Mouse (Mus musculus) gastrocnemius, postnatal 36 days (tissue): ENCODE results near the gene Cacng5. TPM values are rescaled to one million over a fixed set of nuclear protein-coding genes. Genes with fewer than 3 reads are reported as not detected.
A peak's percentile ranks its signal among the peaks of the same experiment; 100 is the strongest.

Experiments
- DNase-seq, 2 experiments: peaks; one replicate each; pipeline ENCODE4 v3.0.0; 2022
- intact Hi-C: fragments of 180-260 bp; cut with DNase I; formaldehyde crosslinking; loops from one replicate; pipeline ENCODE4 v1.15.1; 2025
- long read RNA-seq, 2 experiments: library from polyadenylated mRNA; stranded (forward); transcript quantifications; one replicate each; pipeline ENCODE4 v2.0.0; 2021
- total RNA-seq, 2 experiments: library from RNA; stranded (reverse); gene quantifications; 2 replicates each; pipeline ENCODE4 v1.2.3; 2021

Gene Cacng5
- not detected for total RNA-seq
- long read RNA-seq, experiment 1: 0 reads
- long read RNA-seq, experiment 2: 0 reads

DNA sequence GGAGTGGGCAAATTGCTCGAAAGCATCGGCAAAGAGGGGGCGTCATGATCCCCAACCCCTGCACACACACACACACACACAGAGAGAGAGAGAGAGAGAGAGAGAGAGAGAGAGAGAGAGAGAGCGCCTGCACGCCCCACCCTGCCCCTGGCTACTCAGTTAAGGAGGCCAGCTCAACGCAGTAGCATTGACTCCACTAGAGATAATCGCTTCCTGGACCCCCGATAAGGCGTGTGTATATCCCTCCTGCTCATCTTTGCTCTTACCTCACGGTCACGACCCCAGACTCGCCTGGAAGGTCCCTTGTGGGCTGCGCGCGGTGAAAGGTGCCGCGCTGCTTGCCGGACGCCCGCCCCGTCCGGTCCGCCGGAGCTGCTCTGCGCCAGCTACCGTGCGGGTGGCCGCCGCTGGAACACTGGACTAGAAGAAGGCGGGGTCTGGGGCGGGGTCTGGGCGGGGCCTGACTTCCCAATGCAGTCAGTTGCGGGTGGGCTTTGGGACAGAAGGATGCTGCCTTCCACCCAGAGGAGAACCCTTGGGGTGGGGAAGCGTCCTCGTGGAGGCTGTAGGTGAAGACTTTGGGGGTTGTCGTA is at the start of gene Cacng5:
Cacng5 (minus strand) TSS at position 422 of the 593 bp plus-strand sequence.
- intact Hi-C loops: loop anchor here (5.0 kb wide), 1 partner anchor 47 kb away; no protein-coding TSS in a partner anchor

DNA sequence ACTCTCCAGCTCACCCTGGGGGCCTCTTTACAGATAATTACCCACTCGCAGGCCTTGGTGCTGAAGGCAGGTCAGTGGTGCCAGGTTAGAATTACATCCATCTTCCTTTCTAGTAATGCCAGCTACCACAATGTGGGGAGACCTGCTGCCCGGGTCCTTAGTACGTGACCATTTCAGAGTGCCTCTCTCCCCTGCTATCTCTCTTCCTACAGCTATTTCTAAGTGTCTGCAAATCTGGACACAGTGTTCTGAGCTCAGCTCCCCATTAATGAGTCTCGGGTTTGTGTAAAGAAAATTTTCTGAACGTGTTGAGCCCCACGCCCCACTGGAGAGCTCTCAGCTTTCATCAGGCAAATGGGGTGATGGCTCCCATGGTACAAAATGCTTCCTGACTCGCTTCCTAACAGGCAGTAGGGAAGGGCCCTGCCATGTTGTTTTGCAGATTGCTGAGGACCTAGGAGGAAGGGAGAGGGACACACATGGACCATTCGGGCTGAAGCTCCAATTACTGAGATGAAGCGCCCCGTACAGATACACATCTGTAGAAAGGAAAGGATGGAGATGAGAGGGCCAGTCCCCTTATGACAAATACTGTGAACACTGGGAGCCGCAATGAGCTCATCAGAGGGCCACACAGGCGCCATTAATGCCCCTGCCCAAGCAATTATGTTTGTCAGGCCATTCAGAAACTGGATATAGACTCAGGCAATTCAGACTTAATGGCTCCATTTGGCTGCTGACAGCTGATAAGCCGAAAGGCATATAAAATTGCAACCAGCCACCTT is 42.9 kb upstream of the Cacng5 start:
- intact Hi-C loops: no loop called here
- no peak for DNase-seq

More for the DNA sequence above, at the start of gene Cacng5:
- DNase-seq: no peak

- no peak for DNase-seq
- intact Hi-C loops: no loop called here
These were observed 40.6 kb upstream of the Cacng5 start for GRCm38 (mm10) chr11:107955191-107956062.

DNA sequence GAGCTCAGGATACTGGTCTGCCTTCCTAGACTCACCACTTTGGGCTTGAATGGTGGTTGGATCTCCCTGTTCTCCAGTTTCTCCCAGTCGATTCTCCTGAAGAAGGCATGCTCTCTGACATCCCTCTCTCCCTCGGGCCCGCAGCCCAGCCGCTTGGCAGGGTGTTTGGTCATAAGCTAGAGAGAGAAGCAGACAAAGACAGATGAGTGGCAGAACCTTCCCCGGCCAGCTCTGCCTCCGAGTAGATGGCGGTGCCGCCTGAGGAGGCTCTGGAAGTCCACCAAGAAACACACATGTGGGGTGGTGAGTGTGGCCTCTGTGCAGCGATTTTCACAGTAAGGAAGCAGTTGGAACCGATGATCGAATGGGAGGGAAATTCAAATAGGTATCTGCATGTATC is 36.6 kb upstream of the Cacng5 start:
- intact Hi-C loops: no loop called here
- DNase-seq: no peak

GRCm38 (mm10) chr11:107950658-107951057 is 35.8 kb upstream of the Cacng5 start:
- DNase-seq: no peak
- intact Hi-C loops: no loop called here

- peak in 1 of 2 experiments; percentile 24 for DNase-seq
- intact Hi-C loops: no loop called here
These were observed 35.4 kb upstream of the Cacng5 start for GRCm38 (mm10) chr11:107950211-107950610.

- intact Hi-C loops: no loop called here
- no peak for DNase-seq
These were observed 33.1 kb upstream of the Cacng5 start for GRCm38 (mm10) chr11:107947951-107948350.

- DNase-seq: no peak
These were observed 32.0 kb upstream of the Cacng5 start for GRCm38 (mm10) chr11:107946823-107947222.

DNA sequence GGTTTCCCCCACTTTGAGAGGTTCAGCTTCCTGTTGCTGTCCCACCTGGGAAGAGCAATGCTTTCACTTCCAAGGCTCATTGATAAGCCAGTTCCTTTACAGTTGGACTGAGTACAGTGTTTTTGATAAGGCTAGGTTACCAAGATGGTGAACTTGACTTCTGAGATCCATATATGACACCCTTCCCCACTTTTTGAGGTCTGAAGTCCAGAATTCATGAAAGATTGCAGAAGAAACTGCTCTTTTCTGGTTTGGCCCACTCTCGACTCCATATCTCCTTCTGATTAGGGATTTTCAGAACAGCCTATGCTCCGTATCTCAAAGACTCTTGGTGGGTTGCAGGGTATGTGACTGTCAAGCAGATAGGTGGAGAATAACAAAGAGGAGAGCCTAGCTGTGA is 22.1 kb upstream of the Cacng5 start:
- DNase-seq: no peak
- intact Hi-C loops: no loop called here

More at GRCm38 (mm10) chr11:107946823-107947222, 32.0 kb upstream of the Cacng5 start:
- intact Hi-C loops: no loop called here

GRCm38 (mm10) chr11:107931721-107932120 is 16.9 kb upstream of the Cacng5 start:
- intact Hi-C loops: no loop called here
- DNase-seq: no peak

DNA sequence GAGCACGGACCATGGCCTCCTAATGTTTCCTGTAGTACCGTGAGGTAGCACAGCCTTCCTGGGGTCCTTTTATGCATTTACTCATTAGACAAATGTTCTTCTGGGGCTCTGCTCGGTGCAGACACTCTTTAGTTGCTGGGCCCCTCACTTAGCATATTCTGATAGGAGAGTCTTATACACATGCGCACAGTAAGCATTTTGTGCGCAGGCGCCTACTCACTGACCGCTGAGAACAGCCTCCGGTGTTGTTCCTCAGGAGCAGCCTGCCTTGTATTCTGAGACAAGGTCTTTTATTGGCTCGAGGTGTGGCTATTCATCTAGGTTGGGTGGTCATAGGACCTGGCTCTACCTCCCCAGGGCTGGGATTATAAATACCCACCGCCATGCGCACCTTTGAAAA is 16.4 kb upstream of the Cacng5 start:
- intact Hi-C loops: no loop called here
- no peak for DNase-seq

GRCm38 (mm10) chr11:107929712-107930111 is 14.9 kb upstream of the Cacng5 start:
- intact Hi-C loops: no loop called here
- no peak for DNase-seq

GRCm38 (mm10) chr11:107919852-107920508 is 5.1 kb upstream of the Cacng5 start:
- no peak for DNase-seq
- intact Hi-C loops: no loop called here

- no peak for DNase-seq
- intact Hi-C loops: no loop called here
These were observed 2.9 kb upstream of the Cacng5 start for GRCm38 (mm10) chr11:107917721-107918235.

GRCm38 (mm10) chr11:107913317-107913716 is 1.5 kb downstream of the Cacng5 start:
- DNase-seq: no peak
- intact Hi-C loops: loop anchor here (5.0 kb wide), 1 partner anchor 46 kb away; no protein-coding TSS in a partner anchor

- intact Hi-C loops: no loop called here
- no peak for DNase-seq
These were observed 9.5 kb downstream of the Cacng5 start for GRCm38 (mm10) chr11:107905364-107905763.

GRCm38 (mm10) chr11:107903966-107904605 is 10.8 kb downstream of the Cacng5 start:
- no peak for DNase-seq
- intact Hi-C loops: no loop called here

- no peak for DNase-seq
- intact Hi-C loops: no loop called here
These were observed 14.4 kb downstream of the Cacng5 start for GRCm38 (mm10) chr11:107900470-107900869.

DNA sequence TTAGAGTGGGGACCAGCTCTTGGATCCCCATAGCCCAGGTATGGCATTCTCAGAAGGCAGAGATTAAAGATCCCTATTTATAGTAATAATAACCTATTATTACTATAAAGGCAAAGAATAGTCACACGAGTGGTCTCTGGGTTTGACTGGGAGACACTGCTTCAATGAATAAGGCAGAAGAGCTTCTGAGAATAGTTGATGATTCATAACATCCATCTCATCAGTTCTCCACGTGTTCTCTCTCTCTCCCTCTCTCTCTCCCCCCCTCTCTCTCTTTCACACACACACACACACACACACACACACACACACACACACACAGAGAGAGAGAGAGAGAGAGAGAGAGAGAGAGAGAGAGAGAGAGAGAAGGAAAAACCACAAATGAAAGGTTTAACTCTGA is 16.2 kb downstream of the Cacng5 start:
- DNase-seq: no peak
- intact Hi-C loops: no loop called here

DNA sequence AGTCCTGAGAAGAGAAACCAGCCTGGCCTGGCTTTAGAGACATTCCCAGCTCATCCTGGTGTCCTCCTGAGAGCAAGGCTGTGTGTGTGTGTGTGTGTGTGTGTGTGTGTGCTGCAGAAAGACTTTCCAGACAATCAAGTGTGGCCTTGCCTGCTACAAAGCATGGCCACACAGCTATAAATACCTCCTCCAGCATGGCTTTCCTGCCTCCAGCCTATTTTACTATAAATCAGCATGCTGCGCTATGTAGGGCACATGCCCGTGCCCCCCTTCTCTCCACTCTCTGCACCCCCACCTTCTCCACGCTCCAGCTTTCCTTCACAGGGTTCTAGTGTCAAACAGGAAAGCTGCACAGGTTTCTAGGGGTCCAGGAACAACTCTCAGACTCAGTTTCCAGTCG is 19.2 kb downstream of the Cacng5 start:
- intact Hi-C loops: no loop called here
- DNase-seq: no peak
